Mouse (Mus musculus) MN1 (cell line): ENCODE results near the gene Rxrg.

Experiments
- DNase-seq: peaks from one replicate; pipeline ENCODE4 v3.0.0-alpha.2; 2016; ENCODE audit warnings: low spot score

Gene Rxrg

DNA sequence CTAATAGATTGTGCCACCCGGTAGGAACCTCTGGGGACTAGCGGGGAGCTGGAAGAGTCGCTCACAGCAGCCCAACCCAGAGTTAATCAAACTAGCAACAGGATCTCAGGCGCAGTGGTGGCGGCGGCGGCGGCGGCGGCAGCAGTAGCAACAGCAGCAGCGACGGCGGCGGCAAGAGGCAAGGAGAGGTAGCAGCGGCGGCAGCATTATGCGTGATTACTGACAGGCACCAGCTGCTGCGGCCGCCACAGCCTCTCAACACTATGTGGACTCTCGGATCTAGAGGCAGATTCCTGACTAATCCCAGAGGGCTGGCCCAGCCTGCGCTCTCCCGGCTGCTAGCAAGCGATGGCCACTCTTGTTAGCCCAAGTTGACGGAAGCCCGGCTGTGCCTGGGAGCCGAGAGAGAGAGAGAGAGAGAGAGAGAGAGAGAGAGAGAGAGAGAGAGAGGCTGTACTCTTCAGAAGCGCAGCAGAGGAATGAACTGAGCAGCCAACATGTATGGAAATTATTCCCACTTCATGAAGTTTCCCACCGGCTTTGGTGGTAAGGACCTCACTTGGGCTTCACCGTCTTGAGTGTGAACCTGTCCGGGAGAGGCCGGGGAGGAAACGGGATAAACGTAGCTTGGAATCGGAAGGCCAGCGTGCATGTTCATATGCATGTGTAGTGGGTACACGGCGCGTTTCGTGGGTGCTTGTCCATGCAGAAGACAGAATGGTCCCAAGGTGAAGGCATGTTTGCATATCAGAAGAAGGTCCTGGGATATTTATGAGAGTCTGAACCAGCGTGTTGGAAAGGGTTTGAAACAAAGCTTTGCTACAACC lies at the start of gene Rxrg:
Rxrg (plus strand) TSS at position 130 of the 827 bp plus-strand sequence.
- DNase-seq, result no peak

DNA sequence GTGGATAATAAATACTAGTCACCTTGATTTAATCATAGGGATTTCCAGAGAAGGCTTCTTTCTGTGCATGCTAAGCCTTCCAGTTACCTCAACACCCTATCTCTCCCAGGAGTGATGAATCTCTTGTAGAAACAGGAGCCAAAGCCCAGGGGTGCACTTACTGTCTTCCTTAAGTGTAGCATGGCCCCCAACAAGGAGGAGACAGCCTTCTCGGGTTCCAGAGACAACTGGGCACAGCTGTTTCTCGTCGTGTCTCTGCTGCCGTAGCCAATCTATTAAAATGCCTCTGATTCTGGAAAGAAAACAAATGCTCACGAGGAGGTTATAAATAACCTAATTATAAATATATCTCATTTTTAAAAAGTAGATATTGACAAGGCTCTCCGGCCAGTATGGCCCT lies 48.9 kb upstream of the Rxrg start:
- no peak for DNase-seq

DNA sequence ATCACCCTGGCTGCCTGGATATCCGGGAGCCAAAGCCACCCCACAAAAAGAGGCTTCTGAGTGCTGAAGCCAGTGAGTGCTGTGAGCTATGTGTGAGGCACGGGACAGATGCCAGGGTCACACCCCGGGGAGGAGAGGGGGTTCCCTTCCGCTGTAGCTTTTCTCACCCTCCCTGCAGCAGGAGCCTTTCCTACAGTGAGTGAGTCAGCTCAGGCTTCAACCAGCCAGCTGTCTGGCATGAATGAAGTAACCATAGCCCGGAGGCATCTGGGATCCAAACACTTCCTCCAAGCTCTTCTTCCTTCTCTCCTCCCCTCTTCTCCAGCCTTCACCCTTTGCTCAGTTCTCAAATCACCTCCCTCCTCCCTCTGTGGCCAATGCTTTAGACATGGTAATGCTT lies 46.6 kb upstream of the Rxrg start:
- DNase-seq, result no peak

DNA sequence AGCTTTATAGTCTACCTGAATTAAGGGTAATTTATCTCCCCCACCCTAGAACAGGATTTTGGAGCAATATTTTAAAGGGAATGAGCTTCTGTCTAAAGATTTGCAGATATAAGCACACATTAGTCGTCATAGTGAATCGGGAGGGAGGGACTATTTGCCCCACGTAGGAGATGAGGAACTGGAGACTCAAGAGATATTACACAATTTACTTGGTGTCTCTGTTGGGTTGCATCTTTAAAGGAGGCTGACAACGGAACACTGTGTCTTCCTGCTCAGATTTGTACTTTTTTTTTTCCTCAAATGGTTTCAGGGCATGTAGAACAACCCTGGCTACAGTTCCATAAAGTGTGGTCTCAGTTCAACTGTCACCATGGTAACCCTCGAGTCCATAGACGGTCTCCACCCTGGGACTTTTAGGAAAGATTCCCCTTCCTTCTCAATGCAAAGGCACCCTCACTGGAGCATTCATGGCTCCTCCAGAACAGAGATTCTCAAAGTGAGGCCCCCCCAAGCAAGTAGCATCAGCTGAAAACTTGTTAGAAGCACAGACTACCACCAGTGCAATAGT lies 44.1 kb upstream of the Rxrg start:
- no peak for DNase-seq

DNA sequence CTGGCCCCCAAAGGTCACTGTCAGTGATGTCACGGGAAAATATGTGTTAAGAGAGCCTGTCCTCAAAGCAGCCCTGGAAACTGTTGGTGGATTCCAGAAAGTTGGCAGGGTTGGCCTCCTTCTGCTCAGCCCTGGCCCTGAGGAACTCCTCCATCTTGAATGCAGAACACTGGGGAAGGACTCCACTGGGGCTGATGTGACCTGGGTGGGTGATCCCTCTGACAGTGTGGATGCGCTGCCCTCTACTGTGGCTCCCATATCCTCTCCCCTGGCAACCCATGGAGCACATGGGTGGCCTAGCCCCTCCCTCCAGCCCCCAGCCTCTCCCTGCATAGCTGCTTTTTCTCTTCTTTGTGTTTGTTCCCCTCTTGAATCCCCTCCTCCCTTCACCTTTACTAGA lies 31.6 kb upstream of the Rxrg start:
- DNase-seq, result no peak

DNA sequence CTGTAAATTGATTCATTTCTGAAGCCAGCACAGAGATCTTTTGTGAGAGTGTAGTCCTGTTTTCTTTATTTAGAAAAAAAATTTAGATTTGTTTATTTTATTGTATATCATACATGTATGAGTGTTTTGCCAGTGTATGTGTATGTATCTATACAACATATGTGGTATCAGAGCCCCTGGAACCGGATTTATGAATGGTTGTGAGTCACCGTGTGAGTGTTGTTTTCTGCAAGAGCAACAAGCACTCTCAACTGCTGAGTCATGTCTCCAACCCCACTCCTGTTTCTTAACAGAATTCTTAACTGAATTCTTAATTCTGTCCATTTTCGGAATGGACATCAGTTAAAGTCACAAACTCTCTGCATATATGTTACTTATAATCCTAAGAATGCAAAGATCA lies 19.1 kb upstream of the Rxrg start:
- no peak for DNase-seq

DNA sequence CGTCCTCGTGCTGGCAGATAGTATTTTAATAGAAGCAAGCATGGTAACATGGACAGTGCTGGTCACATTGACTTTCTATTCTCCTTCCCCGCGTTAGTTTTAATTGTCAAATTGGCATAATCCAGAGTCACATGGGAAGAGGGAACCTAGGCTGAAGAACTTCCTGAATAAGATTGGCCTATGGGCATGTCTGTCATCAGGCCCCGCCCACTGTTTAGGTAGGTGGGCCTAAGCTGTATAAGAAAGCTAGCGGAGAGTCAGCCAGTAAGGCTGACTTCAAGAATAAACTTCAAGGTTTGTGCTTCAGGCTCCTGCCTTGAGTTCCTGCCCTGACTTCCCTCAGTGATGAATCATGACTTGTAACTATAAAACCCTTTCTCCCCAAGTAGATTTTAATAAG lies 15.0 kb upstream of the Rxrg start:
- no peak for DNase-seq

DNA sequence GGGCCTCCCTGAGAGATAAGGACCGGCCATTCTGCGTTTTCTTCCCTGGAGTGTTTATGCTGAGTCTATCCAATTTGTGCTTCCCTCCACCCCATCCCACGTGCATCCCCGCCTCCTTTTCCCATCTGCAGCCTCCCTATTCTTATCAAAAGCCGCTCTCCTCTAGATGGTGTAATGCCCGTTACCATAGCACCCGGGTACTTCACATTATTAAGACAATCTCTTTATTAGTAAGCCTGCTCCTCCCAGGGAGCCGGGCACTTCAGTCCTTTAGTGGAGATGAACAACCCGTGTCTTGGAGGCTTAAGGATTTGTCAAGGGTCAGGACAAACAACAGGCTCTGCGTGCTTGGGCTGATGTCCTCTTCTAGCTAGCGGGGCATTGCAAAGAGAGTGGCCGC lies 14.3 kb upstream of the Rxrg start:
- no peak for DNase-seq

DNA sequence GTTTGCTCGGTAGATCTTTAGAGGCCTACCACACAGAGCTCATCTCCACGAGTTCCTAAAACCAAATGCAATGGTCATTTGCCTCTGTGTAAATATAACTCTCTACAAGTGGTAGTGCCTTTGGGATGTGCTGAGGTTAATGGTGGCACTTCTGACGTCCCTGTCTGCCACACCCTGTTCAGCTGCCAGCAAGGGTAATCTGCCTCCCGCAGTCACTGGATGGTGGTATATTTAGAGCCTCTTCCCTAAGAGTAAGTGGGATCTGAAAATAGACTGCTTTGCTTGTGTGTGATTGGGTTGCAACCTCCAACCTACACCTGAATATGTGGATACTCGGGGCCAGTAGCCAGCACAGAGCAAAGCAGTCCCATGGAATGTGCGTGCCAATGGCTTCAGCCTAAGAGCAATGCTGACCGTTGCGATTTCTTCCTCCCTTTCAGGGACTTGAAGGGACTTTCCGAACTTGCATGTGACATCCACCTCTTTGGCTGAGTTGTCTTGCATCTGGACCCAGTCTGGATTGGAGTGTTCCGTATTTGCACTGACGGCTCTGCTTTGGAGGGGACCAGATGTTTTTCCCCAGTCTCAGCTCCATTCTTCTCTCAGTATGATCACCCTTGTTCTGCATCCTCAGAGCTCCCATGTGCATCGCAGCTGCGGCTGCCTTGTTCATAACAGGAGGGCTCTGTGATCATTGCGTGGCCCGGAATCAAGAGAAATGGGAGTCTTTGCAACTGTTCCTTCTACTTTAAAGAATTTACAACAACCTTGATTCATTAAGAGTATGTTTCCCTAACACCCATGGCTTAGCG lies 9.2 kb upstream of the Rxrg start:
- DNase-seq, result no peak

DNA sequence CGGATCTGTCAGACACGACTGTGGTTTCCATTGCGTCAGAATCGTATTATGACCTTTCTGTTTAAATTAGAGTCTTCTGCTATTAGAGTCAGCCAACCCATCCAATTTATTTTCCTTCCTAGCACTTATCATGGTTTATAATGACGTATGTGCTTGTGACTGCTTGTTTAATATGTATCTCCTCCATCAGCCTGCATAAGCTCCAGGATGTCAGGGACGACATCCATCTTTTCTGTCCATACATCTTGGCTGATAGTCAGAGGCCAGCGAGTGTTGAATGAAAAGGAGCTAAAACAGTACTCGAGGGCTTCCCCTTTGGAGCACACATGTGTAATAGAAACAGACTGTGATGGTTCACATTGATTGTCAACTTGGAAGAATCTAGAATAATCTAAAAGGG lies 6.0 kb upstream of the Rxrg start:
- no peak for DNase-seq

DNA sequence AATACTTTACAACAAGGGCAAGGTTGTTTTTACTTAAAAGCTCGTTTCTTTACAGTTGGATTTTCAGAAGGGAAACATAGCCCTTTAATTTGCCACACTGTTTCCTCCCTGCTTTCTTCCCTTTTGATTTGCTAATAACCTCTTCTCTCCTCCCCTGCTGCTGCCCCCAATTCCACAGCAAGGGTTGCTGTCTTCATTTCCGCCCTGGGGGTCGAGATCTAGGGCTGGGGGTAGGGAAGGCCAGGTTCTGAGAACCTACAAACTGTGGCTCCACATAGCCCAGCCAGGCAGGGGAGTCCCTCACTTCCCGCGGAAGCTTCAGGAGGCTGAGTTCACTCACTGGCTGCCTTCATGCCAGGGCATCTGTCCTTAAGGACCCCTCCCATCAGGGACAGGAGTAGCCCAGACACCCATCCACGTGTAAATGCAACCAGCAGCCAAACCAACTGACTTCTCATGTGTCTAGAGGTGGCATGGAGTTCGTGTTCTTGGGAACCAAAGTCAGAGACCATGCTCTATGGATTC lies 1.1 kb downstream of the Rxrg start:
- no peak for DNase-seq

DNA sequence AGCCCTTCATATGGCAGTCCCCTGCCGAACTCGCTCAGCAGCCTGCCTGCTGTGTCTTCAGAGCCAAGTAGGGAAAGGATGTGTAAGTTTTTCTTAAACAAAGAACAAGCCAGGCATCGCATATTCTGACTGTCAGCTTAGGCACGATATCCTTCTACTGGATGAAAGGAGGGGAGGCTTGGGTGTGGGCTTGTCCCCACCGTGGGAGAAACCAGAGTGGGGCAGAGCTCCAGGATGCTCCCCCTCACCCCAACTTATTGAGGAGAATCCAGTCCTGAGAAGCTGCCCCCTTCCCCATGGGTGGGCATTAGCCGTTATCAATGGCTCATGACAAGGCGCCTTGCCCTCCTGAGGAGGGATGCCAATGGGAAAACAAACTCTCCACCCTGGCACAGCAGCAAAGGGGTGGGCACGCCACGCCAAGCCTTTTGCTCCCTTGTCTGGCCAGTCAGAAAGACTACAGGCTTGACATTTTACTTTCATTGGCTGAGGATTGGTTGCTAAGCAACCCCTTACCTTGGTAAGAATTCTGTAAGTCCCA lies 10.1 kb downstream of the Rxrg start:
- DNase-seq, result no peak

DNA sequence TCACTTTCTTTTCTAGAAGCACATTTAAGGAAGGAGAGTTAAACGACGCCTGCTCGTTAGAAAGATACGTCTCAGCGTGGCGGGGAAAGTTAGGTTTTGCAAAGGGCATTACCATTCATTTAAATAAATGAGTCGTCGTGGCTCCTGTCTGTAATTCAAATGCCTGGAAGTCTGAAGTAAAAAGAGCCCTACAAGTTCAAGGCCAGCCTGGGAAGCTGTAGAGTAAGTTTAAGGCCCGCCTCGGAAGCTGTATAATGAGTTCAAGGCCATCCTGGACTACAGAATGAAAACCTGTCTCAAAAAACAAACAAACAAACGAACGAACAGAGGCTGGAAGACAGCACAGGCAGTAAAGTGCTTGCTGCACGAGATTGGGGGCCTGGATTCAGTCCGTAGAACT lies 18.9 kb downstream of the Rxrg start:
- DNase-seq, result no peak

DNA sequence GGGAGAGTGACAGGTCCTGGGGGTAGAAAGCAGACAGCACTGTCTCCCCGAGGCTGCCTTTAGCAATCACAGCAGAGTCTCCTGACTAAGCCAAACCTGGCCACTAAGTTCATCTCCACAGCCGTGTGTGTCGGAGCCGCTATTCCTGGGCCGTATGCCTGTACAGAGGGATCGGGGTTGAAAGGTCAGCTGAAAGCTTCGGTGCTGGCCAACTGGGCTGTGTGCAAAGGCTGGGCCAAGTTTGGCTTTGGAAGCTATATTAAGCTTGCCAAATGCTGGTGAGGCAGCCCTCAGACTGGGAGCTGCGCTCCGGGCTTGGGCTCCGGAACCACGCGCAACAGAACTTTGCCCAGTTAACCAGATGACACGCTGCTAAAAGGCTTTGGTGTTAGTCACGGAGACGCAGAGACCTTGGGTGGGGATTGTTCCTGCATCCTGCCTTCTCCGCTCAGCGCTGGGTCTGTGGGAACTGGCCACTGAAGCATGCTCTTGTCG lies 19.9 kb downstream of the Rxrg start:
- no peak for DNase-seq

DNA sequence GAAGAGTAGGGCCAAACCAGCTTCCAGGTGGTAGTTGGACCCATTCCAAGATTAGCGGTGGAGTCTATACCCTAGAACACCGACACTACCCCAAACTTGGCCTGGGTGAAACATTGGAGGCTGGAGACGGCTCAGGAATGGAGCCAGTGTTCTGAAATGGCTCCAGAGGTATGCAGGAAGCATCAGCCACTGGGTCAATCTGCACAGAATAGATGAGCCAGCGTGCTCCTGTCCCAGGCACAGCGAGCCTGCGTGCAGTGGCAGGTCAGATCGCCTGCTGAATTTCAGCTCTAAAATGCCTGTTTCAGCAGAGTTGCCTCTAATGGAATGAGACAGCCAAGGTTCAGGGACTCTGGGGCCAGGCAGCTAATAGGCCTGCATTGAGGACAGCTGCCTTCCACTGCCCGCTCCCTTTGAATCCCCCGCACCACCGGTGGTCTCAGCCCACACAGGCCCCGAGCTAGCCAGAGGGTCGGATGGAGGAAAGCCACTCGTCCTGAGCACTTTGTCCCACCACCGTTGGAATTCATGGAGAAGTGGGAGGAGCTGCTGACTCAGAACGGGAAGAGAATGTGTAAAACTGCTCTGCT lies 22.1 kb downstream of the Rxrg start:
- DNase-seq, result no peak

DNA sequence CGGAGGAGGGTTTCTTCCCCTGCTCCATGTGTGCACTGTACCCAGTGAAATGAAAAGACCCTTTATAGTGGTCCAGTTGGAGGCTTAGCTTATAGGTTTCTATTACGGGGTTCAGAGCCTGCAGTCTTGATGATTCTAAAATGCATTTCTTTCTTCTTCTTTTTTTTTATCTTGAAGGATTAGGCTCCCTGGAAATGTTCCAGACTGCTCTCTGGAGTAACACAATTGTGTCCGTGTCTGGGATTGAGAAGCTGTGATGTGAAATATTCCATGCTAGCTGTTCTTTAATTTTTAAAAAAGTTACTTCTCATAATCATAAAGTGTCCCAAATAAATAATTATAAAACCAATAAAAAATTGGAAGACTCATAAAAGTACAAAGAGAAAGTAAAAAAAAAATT lies 26.9 kb downstream of the Rxrg start:
- DNase-seq, result no peak

DNA sequence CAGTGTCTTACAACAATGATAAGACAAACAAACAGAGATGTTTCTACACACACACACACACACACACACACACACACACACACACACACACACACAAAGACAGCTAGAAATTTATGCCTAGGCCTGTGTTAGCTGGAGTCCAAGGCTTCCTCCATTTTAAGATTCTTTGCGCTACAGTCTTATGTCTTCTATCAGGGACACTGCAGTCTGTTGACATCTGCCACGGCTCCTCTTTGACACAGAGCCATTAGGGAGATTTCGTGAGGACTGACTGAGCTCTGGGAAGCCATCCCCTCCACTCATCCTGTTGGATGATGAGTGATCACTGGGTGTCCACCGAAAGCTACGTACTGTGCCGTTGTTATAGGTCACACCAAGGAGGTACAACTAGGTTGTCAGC lies 33.6 kb downstream of the Rxrg start:
- no peak for DNase-seq

DNA sequence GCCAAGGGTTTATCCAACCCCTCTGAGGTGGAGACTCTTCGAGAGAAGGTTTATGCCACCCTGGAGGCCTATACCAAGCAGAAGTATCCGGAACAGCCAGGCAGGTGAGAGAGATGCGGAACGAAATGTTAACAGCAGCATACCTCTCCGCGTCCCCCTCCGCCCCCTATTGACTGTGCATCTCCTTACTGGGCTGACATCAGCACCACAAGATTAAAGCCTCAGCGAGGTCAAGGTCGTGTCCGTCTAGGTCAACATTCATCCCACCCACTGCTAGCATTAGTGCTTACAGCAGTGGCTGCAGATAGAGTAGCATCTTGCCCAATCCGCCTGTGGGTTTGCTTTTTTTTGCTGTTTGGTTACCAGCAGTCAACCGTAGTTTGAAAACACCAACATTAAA lies 37.5 kb downstream of the Rxrg start:
- DNase-seq, result no peak

DNA sequence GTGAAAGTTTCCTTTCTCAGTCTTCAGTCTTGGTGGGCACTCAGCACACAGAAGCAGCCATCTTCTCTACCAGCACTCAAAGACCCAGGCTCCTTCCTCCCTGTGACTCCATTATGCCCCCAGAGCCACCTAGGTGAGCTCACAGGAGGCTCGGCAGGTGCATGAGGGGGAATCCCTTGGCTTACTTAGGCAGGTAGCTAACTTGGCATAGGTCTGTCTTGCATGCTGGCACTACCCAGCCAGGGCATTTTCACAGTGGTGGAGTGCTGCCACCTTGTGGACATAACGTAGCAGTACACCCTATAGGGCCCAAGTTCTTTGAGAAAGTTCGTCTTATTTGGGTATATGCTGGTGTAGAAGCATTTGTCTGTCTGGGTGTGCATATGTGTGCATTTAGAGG lies 38.8 kb downstream of the Rxrg start:
- peak; percentile 49 for DNase-seq

DNA sequence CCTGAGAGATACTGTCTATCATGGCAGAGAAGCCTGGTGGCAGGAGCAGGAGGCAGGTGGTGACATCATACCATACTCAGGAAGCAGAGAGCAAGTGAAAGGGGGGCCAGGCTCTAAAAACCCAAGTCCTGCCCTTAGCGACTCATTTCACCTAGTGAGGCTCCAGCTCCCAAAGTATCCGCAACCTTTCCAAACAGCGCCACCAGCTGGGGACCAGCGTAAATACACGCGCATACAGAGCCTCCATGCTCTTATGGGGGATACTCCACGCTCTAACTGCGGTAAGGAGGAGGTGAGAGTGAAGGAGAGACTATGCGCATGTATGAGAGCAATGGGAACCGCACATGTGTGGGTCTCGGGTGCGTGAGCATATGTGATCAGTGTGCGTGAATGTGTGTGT lies 39.9 kb downstream of the Rxrg start:
- DNase-seq, result no peak

DNA sequence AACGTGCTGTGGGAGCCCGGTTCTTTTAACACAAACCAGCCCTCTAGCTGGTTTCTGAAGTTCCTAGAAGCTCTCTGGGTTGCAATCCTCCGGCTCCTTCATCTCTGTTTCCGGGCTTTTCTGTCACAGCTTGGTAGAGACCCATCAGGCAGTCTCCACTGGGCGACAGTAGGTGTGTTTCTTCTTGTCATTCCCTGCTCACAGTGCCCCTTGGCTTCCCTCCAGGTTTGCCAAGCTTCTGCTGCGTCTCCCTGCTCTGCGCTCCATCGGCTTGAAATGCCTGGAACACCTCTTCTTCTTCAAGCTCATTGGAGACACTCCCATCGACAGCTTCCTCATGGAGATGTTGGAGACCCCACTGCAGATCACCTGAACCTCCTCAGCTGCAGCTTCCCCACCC lies 40.7 kb downstream of the Rxrg start:
- DNase-seq, result no peak
